Mouse (Mus musculus) adrenal gland, postnatal 10 days (tissue): ENCODE results near the gene Abca4. TPM values are rescaled to one million over a fixed set of nuclear protein-coding genes. Genes with fewer than 3 reads are reported as not detected.

Experiments used
- DNase-seq: peaks from one replicate; pipeline ENCODE4 v3.0.0; 2021; ENCODE audit warnings: mixed read lengths
- total RNA-seq, 2 experiments: library from RNA; stranded (reverse); gene quantifications; 2 replicates each; pipeline ENCODE4 v1.2.3; 2021

Abca4 gene
- total RNA-seq, 2 experiments from 2014 or later = 1.8 to 2.7 TPM

DNA sequence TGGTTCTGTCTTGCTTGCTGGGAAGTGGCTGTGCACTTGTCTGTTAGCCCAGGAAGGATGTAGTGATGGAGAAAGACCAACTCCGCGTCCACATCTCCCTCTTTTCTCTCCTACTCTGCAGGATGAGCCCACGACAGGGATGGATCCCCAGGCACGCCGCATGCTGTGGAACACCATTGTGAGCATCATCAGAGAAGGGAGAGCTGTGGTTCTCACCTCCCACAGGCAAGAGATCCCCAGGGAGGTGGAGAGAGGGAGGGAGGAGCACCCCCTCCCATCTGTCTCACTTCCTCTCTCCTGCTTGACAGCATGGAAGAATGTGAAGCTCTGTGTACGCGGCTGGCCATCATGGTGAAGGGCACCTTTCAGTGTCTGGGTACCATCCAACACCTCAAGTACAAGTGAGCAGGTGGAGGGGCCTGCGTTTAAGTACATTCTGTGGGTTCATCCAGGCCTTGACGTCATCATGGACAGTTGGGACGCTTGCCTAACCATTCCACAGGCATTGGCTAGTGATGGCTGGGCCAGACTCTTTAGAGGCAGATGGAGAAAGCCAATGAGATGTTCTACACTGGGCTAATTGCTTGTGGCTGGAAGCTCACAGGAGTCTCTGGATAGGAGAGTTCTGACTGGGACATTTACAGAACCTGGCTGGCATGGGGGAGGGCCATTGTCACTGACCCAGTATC, 126.5 kb downstream of the Abca4 start:
- no peak for DNase-seq

DNA sequence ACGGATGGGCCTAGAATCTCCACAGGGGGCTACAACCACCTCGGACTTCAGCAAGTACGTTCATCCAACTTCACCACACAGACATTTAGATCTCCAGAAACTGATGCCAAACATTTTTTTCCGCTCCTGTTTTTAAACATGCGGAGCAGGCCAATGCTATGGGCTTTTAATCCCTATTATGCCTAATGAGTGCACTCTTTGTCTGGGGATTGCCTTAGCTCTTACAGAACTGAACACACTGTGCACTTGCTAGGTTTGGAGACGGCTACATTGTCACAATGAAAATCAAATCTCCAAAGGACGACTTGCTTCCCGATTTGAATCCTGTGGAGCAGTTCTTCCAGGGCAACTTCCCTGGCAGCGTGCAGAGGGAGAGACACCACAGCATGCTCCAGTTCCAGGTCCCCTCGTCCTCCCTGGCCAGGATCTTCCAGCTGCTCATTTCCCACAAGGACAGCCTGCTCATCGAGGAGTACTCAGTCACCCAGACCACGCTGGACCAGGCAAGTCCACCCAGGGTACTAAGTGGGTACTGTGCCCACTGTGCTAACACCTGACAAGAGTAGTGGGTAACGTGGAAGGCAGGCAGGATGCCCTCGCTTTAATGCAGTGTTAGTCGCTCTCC, 129.4 kb downstream of the Abca4 start:
- no peak for DNase-seq

DNA sequence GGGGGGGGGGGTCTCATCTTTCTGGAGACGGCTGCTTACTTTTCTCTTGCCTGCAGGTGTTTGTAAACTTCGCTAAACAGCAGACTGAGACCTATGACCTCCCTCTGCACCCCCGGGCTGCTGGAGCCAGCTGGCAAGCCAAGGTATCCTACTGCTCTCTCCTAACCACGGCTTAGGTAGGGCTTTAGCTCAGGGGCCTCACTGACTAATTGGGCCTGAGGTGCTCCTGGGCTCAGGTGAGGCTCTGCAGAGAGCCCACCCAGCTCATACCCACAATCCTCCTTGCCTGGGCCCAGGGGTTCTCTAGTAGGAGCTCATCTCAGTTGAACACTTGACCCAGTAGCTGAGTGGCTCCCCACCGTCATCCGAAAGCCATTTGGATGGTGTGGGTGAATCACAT, 131.8 kb downstream of the Abca4 start:
- no peak for DNase-seq

DNA sequence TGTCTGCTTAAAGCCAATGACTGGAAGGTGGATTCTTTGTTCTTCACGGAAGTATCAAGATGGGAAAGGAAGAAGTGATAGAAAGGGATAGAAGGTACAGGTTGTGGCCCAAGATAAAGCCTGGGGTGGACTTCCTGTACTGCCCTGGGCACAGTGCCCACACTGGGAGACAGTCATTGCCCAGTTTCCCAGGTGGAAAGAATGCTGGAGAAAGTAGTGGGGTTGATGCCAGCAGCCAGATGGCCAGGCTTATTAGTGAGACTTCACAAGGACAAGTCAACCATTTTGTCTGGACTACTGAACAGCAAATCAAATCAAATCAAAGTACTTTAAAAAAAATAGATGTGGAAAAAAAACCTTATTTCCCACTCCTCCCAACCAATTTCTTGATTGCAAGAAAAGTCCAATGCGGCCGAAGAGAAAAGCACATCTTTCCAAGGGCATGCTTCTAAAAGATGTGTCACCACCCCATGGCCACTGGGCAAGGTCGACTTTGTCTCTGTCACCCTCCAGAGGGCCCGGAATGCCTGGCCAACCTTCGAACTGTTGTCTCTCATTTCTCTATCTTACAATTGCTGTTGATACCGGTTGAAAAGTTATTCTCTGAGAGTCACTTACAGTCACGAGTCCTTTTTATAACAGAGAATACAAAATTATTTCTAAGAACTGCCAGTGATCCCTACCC, 132.6 kb downstream of the Abca4 start:
- peak; percentile 54 for DNase-seq

DNA sequence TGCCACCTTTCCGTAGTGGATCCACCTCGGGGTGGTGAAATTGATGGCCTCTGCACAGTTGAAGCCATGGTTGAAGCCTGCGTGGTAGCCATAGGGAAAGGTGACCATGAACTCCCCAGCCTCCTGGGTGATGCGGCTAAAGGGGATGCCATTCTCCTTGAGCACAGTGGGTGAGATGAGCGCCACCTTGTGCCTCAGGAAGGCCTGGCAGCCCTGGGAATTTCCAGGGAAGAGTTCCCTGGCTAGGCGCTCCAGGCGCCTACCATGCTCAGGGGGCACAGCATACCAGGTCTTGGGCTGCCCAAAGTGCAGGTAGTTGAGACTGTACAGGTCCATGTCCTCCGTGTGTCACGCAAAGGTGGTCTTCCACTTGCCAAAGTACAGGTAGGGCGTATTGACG, 139.9 kb downstream of the Abca4 start:
- DNase-seq = peak; percentile 40

DNA sequence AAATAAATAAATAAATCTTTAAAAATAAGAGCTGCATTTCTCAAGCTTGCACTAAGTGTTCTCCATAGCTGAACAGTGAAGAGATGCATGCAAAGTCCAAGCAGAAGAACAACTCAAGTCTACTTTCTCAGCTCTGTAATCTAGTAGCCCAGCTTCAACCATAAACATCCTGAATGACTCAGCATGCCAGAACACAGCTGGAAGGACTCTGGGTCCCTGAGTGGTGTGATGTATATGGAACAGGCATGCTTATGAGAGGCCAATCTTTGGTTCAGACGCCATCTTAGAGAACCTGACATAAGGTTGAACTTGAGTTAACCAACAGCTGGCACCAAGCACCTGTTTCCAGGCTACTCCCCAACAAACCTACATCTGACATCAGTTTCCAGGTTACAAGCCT, 142.7 kb downstream of the Abca4 start:
- DNase-seq = no peak

DNA sequence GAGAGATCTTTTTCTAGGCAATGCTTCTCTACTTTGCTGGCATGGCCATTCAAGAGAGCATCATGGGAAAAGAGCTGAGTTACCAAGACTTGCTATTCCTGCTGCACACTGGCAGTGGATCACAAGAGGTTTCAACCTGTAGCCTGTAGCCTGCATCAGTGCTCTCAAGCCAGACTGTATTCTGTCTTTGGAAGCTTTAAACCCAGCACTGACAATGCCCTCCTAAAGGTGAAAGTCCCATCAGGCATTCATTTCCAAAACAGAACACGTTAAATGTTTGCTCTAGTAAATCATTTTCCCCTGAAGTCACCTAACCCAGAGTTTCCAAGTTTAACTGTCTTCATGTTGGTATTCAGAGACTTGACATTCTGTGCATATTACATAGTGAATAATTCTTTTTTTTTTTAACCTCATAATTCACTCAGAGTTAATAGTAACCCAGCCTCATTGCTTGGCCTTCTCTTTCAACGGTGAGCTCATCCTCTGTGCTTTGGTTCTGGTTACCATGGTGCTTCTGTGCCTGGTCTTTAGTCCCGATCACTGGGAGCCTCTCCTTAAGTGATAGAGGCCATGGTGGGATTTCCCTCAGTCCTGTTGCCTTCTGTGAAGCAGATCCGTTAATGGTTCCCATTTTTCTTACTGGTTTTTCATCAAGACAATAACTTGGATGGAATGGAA, 152.5 kb downstream of the Abca4 start:
- no peak for DNase-seq

DNA sequence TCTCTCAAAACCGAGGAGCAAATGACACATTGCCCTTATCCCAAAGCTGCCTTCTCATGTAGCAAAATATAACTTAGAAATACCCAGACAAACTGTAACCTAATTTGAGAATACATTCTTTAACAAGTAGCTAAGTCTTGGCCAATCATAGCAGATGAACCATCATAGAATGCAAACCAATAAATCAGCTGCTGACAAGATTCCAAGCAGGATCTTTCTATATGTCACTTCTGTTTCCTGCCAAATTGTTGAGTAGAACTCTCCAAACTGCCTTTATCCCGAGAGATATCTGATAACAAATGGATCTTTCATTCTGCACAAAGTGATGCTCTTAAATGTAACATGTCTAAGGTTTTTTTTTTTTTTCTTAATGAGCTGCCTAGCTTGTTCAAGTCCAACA, 154.3 kb downstream of the Abca4 start:
- no peak for DNase-seq

DNA sequence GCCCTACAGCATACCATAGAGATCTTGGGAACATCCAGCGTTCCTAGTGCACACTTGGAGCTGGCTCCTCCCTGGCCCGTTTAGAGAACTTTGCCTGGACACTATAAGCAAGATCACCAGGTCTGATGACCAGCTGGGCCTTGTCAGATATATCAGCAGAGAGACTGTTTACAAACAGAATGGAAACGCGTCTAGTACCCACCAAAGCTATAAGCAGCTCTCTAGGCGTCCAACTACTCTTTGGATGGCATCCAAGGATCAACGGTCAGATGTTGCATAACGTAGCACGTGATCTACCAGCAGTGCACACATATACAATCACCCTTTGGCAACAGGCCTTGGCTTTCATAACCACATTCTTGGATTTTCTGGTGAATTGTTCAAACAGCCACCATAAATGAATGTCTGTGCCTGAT, 154.7 kb downstream of the Abca4 start:
- peak; percentile 69 for DNase-seq

DNA sequence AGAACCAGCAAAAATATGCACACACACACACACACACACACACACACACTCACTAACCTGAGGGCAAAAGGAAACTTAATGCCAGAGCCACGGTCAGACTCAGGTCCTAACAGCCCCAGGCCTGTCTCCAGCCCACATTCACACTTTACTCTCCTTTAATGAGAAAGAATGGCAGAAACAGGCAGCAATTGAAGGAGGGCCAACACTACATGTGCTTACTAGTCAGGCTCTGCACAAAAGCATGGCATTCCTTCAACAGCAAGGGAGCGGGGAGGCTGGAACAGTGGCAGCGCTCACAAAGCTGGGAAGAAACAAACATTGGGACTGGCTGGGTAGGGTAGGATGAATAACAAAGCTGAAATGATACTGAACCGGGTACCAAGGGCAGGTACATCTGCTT, 155.4 kb downstream of the Abca4 start:
- no peak for DNase-seq

DNA sequence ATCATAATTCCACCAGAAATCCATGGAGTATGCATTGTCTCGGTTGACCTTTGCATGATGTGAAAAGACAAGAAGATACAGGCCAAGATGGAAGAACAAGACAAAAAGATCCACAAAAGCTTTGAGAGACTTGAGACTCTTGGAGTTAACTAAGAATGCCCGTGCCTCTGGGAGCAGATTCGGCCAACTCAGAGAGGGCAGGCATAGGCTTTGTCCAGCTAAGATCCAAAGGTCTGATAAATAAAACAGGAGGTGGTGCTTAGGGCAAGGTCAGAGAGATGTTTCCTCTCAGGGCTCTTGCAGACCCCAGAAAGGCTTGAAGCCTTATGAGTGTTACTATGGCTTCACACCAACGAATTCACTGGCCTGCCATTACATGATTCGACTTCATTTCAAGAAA, 155.8 kb downstream of the Abca4 start:
- DNase-seq = no peak

DNA sequence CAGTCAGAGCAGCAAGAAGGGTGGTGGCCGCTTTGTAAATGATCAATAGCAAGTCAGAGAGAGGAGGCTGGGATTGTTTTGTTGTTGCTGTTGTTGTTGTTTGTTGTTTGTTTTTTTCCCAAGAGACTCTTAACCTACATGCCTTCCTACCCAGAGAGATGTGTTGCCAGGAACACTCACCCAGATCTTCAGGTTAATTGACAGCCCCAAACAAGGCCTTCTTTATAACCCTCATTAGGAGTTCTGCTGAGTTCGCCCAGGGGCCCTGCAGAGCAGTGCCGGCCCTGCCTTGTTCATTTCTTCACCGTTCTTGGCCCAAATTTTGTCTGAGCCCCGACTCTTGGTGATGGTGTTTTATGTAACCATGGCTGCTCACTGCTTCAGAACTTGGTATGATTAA, 156.2 kb downstream of the Abca4 start:
- DNase-seq = no peak

DNA sequence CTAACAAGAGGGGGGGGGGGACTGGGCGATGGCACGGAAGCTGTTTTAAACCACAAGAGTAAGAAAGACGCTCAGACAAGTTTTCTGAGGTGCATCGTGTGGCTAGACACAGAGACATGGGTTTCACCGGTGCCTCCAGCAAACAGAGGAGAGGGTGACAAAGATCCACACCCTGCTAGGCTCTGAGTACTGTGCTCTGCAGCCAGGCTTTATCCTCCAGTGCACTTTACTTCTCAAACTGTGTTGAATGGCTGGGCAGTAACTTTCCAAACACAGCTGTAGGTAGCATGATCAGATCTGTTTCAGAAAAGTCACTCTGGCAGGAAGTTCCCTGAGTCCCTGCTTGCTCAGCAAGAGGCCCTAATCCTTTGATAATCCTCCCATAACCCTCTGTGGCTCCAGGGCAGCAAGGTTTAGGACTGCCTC, 158.1 kb downstream of the Abca4 start:
- DNase-seq = no peak

DNA sequence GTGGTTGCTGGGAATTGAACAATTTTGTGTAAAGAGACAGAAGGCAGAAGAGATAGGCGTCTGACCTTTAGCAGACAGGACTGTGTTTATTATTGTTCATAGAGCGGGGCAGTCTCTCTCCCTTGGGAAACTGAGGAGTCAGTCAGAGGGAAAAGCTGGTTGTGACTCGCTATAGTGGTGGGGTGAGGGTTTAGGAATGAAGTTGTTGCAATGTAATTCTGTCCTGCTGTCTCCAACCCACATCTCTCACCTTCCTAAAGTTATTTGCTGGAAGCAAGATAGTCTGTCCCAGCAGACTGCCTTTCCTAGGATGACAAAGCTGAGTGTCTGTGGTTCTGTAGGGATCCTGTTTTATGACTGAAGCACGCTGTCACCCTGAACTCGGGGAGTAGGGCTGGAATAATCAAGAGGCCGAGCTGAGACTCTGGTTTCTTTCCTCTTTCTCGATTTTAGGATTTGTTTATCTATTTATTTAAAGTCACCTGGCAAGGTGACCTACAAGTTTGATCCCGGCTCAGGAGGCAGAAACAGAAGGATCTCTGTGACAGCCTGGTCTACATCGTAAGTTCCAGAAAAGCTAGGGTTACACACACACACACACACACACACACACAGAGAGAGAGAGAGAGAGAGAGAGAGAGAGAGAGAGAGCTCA, 159.6 kb downstream of the Abca4 start:
- no peak for DNase-seq

DNA sequence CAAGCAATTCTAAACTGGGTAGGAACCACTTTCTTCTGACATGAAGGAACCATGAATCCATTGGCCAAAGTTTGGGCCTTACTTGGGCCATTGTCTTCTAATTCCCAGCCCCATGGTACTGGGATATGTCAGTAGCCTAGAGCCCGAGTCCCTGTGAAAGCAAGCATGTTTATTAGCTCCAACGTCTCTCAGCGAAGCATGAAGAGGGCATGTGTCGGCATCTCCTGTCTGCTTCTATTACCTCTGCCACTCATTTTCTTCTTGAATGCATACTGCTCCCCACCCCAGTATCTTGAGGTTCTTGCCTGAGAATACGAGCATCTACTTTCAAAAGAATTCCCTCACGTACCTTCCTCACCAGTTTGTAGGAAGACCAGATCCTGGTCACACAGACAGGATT, 161.5 kb downstream of the Abca4 start:
- no peak for DNase-seq

DNA sequence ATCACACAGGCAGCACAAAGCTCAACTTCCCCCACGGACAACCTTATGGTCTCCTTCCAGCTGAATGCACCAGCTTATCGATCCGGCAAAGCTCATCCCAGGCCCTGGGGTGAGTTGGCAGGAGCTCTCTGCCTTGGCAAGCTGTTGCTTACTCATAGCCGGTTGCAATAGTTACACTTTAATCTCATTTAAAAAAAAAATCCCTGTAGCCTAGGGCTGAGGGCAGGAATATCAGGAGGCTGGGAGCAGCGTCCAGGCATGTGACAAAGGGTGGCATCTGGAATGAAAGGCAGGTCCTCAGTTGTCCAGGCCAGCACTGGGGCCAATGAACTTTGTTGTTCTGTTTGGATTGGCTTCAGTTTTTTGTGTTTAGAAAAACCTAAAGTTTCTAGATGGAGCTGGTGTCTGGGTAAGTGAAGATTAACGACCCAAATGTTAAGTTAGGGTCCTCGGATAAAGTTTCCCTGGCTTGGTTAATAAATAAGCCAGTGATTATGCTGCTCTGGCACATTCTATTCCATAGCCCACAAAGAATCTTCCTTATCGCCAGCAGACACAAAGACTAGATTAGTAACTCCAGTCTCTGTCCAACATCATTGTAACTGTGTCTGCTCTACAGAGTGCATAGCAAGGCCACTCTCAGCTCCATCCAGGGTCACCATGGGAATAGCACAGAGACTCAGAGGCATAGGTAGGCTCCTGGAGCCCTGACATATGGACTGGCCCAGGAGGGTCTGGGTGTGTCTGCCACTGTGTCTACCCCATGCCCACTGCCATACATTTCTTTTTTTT, 162.2 kb downstream of the Abca4 start:
- DNase-seq = peak; percentile 47

DNA sequence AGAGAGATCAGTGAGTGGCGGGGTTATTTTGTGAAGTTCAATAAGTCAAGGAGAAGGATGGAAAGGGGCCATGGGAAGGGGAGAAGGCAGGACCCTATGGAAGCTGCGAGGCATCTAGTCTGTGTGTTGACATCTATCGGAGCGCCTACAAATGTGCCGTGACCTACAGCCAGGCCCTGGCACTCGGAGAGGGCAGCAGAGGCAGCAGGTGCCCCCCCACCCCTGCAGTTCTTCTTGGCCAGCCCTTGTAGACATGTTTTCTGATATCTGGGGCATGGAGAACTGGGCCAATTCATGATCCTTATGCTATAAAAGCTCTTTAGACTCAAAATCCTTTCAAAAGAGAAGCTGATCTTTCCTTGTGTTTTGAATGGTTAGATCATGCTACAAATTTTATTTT, 163.5 kb downstream of the Abca4 start:
- no peak for DNase-seq

DNA sequence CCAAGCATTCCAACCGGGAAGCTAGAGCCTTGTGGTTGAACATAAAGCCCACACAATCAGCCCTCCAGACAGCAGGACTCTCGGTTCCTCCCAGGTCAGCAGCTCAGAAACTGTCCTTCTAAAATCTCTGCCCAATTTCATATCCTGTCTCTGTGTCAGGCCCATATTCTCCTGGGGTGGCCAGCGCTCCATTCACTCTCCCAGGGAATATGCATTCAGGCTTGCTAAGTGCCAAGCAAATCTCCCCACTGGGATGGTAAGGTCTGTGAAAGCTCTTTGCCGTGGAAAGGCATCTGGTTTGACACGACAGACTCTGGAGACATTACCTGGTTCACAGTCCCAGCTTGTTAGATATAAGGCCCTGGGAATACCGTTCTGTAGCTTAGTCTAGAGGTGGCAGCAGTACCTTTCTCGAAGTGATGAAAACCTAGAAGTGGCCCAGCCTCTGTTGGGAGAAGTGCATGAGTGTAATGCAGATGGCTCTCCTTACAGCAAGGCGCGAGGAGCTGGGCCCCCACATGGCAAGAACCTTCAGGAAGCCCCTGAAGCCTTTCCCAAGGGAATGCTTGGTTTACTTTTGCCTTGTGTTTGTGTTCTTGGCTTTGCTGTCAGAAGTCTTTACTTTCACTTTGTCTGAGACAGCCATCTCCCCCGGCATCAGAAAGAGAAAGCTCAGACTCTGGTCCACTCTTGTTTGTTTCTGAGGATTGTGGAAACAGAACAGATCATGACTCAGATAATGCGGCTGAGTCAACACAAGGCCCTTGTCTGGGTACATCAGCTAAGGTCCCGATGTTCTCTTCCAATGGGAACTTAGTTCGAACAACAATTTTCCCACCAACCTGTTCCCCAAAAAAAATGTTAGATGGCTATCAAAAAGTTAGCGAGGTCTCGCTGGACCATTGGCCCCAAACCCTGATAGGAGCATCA, 164.3 kb downstream of the Abca4 start:
- DNase-seq = no peak

DNA sequence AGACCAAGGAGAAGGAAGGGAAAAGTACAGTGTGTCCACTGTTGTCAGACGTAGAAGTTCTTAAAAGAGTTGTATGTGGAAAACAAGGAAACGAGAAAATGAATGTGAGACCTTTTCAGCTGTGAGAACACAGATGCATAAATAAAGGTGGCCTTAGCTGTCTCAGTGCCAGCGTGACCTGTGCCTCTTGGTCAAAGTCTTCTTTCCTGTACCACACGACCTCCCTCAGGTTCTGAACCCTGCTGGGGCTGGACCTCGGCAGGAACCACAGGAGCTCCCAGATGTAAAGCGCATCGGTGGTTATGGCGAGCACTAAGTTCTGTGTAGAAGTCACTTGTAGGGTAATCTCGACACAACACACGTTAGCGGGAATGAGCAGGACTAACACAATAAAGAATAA, 165.3 kb downstream of the Abca4 start:
- no peak for DNase-seq

DNA sequence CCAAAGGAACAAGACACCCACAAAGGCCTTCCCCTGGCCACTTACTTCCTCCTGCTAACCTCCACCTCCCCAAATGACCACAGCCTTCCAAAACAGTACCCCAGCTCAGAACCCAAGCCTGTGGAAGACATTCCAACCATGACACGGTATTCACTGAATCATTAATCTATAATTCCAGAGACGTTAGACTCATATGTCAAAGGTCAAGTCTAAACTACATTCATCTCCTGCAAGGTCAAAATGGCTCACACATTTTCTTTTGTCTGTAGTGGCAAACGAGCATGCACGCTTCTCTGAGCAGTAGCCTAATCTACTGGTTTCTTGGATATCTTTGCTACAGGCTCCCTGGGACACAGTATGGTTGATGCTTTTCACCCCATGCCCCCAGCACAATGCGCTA, 166.2 kb downstream of the Abca4 start:
- DNase-seq = no peak

DNA sequence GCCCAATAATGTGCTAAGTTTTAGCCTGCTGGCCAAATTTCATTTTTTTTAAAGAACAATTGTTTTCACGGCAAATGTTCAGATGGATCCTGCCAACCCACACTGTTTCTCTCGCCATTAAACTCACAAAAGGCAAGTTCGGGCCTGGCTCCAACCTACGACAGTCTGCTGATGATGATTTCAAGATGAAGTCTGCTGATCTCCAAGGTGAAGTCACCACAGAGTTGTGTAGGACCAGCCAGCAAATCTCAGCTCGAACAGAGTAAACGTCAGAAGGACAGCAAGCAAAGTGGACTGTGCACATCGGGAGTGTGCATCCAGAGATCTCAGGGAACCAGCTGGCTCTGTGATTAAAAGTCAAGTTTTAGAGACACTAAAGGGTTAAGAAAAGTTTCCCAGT, 166.6 kb downstream of the Abca4 start:
- no peak for DNase-seq
